Mouse (Mus musculus) liver, adult 2 months (tissue): Measurements from ENCODE around the gene Dclk2. TPM values are rescaled to one million over a fixed set of nuclear protein-coding genes. Genes with fewer than 3 reads are reported as not detected.
A peak's percentile ranks its signal among the peaks of the same experiment; 100 is the strongest.

Experiments
- DNase-seq: peaks from one replicate; pipeline ENCODE4 v3.0.0-alpha.2; 2011; ENCODE audit warnings: low read depth, low spot score; ENCODE audit errors: extremely low read depth
- H3K27ac ChIP-seq: fragments of 200-500 bp; replicated peaks from 2 replicates; pipeline ENCODE4 v1.5.1; 2012; ENCODE audit warnings: low read depth, mild to moderate bottlenecking, control low read depth, inconsistent platforms, low read length; ENCODE audit not compliant: insufficient read depth
- H3K27me3 ChIP-seq: fragments of 200-500 bp; 2 replicates; pipeline ENCODE4 v1.6.1; 2012; ENCODE audit warnings: mild to moderate bottlenecking, moderate library complexity, low read length, inconsistent platforms; ENCODE audit not compliant: control insufficient read depth, insufficient read depth
- H3K36me3 ChIP-seq: fragments of 200-500 bp; 2 replicates; pipeline ENCODE4 v1.6.1; 2012; ENCODE audit warnings: low read length, inconsistent platforms; ENCODE audit not compliant: control insufficient read depth, insufficient read depth
- H3K4me1 ChIP-seq: fragments of 200-500 bp; 2 replicates; pipeline ENCODE4 v1.6.1; 2011; ENCODE audit warnings: low read length; ENCODE audit not compliant: control insufficient read depth, insufficient read depth
- H3K4me3 ChIP-seq: fragments of 200-500 bp; 2 replicates; pipeline ENCODE4 v1.5.1; 2011; ENCODE audit warnings: low read depth, mild to moderate bottlenecking, control low read depth, low read length, moderate library complexity; ENCODE audit not compliant: insufficient read depth
- H3K79me2 ChIP-seq: fragments of 200-500 bp; 2 replicates; pipeline ENCODE4 v1.6.1; 2012; ENCODE audit warnings: inconsistent platforms, mild to moderate bottlenecking, low read length, moderate library complexity; ENCODE audit not compliant: control insufficient read depth, insufficient read depth
- H3K9ac ChIP-seq: fragments of 200-500 bp; 2 replicates; pipeline ENCODE4 v1.6.1; 2012; ENCODE audit warnings: low read depth, mild to moderate bottlenecking, control low read depth, inconsistent platforms, low read length
- CTCF ChIP-seq: fragments of 200-500 bp; IDR thresholded peaks from 2 replicates; pipeline ENCODE4 v1.5.1; 2011; ENCODE audit warnings: low read depth, low read length, control low read depth
- POLR2A ChIP-seq: fragments of 200-500 bp; IDR thresholded peaks from 2 replicates; pipeline ENCODE4 v1.6.1; 2011; ENCODE audit warnings: low read length, control low read depth; ENCODE audit not compliant: insufficient read depth; ENCODE audit errors: extremely low read depth
- WGBS: fragments of 180-500 bp; shearing (Covaris S2); methylation state at CpG from one replicate; pipeline ENCODE4 v1.1.7; 2018; 5-methylcytosine and 5-hydroxymethylcytosine counted together
- polyA plus RNA-seq: library from polyadenylated mRNA; depleted of rRNA; stranded (reverse); fragments of >200 nt; gene quantifications from 2 replicates; pipeline ENCODE4 v1.2.3, GENCODE M21; 2012
- total RNA-seq: library from RNA; depleted of rRNA; stranded (reverse); fragments of >200 nt; gene quantifications from 2 replicates; pipeline ENCODE4 v1.2.3, GENCODE M21; 2014

Dclk2 gene
- total and polyA plus RNA-seq, 2 experiments: 0.28 to 0.87 TPM

GRCm38 (mm10) chr3:86809646-86810045 is 111.0 kb downstream of the Dclk2 start:
- Histone ChIP-seq H3K27me3 (no peaks in the 10 kb centered on the region), H3K4me3 (no peak overlapping the region), H3K9ac (no peak overlapping the region), H3K79me2 (no peaks in the 10 kb centered on the region), H3K4me1 (no peaks in the 10 kb centered on the region), H3K27ac (no peak overlapping the region), H3K36me3 (no peaks in the 10 kb centered on the region)
- WGBS: 30% methylated on average over 2 of the region's 2 CpGs
- no peak for DNase-seq
- TF ChIP-seq POLR2A (no peak), CTCF (no peak)

DNA sequence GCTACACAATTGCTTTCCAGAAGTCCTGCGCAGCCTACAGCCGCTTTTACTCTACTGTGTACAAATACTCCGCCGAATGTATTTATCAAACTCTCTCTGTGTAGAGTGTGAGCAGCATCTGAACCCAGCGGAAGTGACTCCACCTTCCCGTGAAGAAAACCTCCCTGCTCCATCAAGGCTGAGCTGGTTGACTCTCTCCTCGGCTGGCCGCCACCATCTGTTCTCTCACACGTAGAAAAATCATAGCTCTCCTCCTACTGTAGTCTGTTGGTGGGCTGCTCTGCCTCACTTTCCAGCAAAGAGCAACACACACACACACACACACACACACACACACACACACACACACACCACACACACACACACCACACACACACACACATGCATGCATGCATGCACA is 111.5 kb downstream of the Dclk2 start:
- DNase-seq: no peak
- Histone ChIP-seq H3K9ac (no peak overlapping the region), H3K4me3 (no peak overlapping the region), H3K27ac (no peak overlapping the region), H3K4me1 (no peaks in the 10 kb centered on the region; the same call in 1 of the 2 replicates), H3K36me3 (no peaks in the 10 kb centered on the region), H3K79me2 (no peaks in the 10 kb centered on the region), H3K27me3 (no peaks in the 10 kb centered on the region)
- WGBS: 89% methylated on average over 9 of the region's 9 CpGs
- no peak for TF ChIP-seq CTCF
- TF ChIP-seq POLR2A: no peak

DNA sequence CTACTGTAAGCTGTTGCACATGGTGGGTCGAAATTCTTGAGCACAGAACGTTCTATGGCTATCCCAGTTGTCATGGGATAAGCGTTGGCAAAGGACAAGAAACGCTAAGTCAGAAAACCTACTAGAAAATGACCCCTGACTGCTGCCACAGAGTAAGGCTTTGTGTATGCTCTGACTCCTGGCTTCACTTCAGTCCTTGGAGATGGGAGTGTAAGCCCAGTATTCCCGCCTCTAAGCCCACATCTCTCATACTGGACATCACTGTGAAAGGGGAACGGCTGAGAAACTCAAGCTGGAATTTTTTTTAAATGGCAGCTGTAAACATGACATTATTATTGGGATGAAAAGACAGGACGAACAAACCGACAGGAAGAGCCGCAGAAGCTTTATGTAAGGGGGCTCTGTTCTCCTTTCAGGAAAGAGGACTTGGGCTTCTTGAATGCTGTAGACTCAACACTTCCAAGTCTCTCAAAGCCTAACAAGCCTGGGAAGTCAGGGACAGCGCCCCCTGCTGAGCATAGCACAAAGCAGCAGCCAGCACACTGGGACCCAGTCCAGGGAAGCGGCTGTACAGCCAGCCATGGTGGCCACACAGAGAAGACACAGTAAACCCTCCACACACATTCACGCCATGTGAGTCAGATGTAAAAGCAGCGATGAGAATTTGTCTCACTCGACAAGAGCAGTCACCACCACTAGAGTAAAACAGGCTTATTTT is 112.7 kb downstream of the Dclk2 start:
- 82% methylated on average over 14 of the region's 14 CpGs for WGBS
- Histone ChIP-seq H3K79me2 (no peaks in the 10 kb centered on the region), H3K4me1 (no peaks in the 10 kb centered on the region; the same call in 1 of the 2 replicates), H3K36me3 (no peaks in the 10 kb centered on the region), H3K9ac (no peak overlapping the region), H3K4me3 (no peak overlapping the region), H3K27ac (no peak overlapping the region), H3K27me3 (no peaks in the 10 kb centered on the region)
- TF ChIP-seq POLR2A (no peak), CTCF (peak; percentile 51)
- DNase-seq: no peak

- TF ChIP-seq CTCF (no peak), POLR2A (no peak)
- H3K4me1 ChIP-seq: no peaks in the 10 kb centered on the region; the same call in 1 of the 2 replicates
- WGBS: 94% methylated on average over 9 of the region's 9 CpGs
- no peaks in the 10 kb centered on the region for H3K36me3 ChIP-seq
- no peaks in the 10 kb centered on the region for H3K79me2 ChIP-seq
- no peaks in the 10 kb centered on the region for H3K27me3 ChIP-seq
- no peak overlapping the region for H3K4me3 ChIP-seq
- H3K27ac ChIP-seq: no peak overlapping the region
- no peak overlapping the region for H3K9ac ChIP-seq
- DNase-seq: no peak
These were observed 113.8 kb downstream of the Dclk2 start for GRCm38 (mm10) chr3:86806834-86807233.

GRCm38 (mm10) chr3:86804265-86804664 is 116.4 kb downstream of the Dclk2 start:
- no peaks in the 10 kb centered on the region for H3K36me3 ChIP-seq
- no peaks in the 10 kb centered on the region for H3K79me2 ChIP-seq
- no peaks in the 10 kb centered on the region; the same call in 1 of the 2 replicates for H3K4me1 ChIP-seq
- TF ChIP-seq POLR2A (no peak), CTCF (no peak)
- WGBS: 79% methylated on average over 9 of the region's 9 CpGs
- no peak overlapping the region for H3K9ac ChIP-seq
- no peaks in the 10 kb centered on the region for H3K27me3 ChIP-seq
- H3K4me3 ChIP-seq: no peak overlapping the region
- DNase-seq: no peak
- H3K27ac ChIP-seq: no peak overlapping the region

- 14% methylated on average over 8 of the region's 8 CpGs for WGBS
- Histone ChIP-seq H3K4me1 (no peaks in the 10 kb centered on the region; the same call in 1 of the 2 replicates), H3K4me3 (no peak overlapping the region), H3K36me3 (no peaks in the 10 kb centered on the region), H3K27ac (peak overlapping the region; percentile 2; the same call in 1 of the 2 replicates), H3K9ac (no peak overlapping the region), H3K27me3 (no peaks in the 10 kb centered on the region), H3K79me2 (no peaks in the 10 kb centered on the region)
- peak; percentile 46 for DNase-seq
- no peak for TF ChIP-seq CTCF
These were observed 117.8 kb downstream of the Dclk2 start for GRCm38 (mm10) chr3:86802825-86803224.
